Mouse (Mus musculus): ENCODE results near the gene Fes. TPM values are rescaled to one million over a fixed set of nuclear protein-coding genes. Genes with fewer than 3 reads are reported as not detected.

Fes gene
- polyA plus RNA-seq, 1 experiment from 2014 or later = 13.5 TPM

GRCm38 (mm10) chr7:80340793-80341192 is 47.0 kb downstream of the Fes start, which contains the start of gene Unc45a:
TSS of gene Unc45a (minus strand) at chr7:80341005.
- peak within 1 kb of the TSS; percentile 90 for H3K4me2 ChIP-seq
- WGBS = 2% methylated on average over 11 of the region's 11 CpGs
- peaks cover 10% of the 10 kb centered on the region for H3K36me3 ChIP-seq
- H3K4me3 ChIP-seq (replicated peaks) = peak within 1 kb of the TSS; percentile 61
- peaks cover 34% of the 10 kb centered on the region for H3K4me1 ChIP-seq
- H3K27me3 ChIP-seq (replicated peaks) = no peaks in the 10 kb centered on the region
- peak within 1 kb of the TSS; percentile 41; the same call in 1 of the 2 replicates for H3K9ac ChIP-seq
- peak within 1 kb of the TSS; percentile 93 for H3K27ac ChIP-seq
- H3K9me3 ChIP-seq = no peaks in the 10 kb centered on the region
- peak; percentile 52; the same call in 1 of the 2 replicates for ATAC-seq (ENCODE audit: insufficient read depth, low FRiP score, low read depth)

GRCm38 (mm10) chr7:80339793-80340628 is 47.7 kb downstream of the Fes start:
- H3K4me2 ChIP-seq = peak overlapping the region; percentile 90
- peaks cover 15% of the 10 kb centered on the region for H3K36me3 ChIP-seq
- H3K4me3 ChIP-seq (replicated peaks) = peak overlapping the region; percentile 61
- ATAC-seq (ENCODE audit: insufficient read depth, low FRiP score, low read depth) = peak; percentile 98
- H3K27ac ChIP-seq = peak overlapping the region; percentile 93
- peak overlapping the region; percentile 41; the same call in 1 of the 2 replicates for H3K9ac ChIP-seq
- under 1% methylated on average over 45 of the region's 45 CpGs for WGBS
- H3K4me1 ChIP-seq = peaks cover 34% of the 10 kb centered on the region
- H3K27me3 ChIP-seq (replicated peaks) = no peaks in the 10 kb centered on the region
- no peaks in the 10 kb centered on the region for H3K9me3 ChIP-seq

DNA sequence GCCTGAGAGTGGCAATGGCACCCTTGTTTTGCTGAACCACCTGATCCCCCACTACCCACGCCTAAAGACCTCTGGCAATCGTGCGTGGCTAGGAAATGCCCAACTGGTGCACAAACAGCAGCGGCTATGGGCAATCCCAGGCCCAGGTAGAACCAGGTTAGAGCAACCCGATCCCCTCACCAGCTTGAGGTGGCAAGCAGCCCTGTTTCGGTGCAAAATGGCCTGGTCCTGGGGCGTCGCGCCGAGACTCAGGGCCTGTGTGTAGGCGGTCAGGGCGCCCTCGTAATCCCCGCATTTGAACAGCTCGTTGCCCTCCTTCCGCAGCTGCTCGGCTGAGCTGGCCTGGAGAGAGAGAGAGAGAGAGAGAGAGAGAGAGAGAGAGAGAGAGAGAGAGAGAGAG is 48.4 kb downstream of the Fes start:
- peak overlapping the region; percentile 54 for H3K27ac ChIP-seq
- peak overlapping the region; percentile 90 for H3K4me2 ChIP-seq
- no peaks in the 10 kb centered on the region for H3K27me3 ChIP-seq (replicated peaks)
- no peak for ATAC-seq (ENCODE audit: insufficient read depth, low FRiP score, low read depth)
- peak overlapping the region; percentile 61 for H3K4me3 ChIP-seq (replicated peaks)
- peaks cover 34% of the 10 kb centered on the region for H3K4me1 ChIP-seq
- WGBS = 11% methylated on average over 15 of the region's 17 CpGs
- H3K36me3 ChIP-seq = peaks cover 21% of the 10 kb centered on the region
- H3K9me3 ChIP-seq = no peaks in the 10 kb centered on the region
- H3K9ac ChIP-seq = peak overlapping the region; percentile 65

DNA sequence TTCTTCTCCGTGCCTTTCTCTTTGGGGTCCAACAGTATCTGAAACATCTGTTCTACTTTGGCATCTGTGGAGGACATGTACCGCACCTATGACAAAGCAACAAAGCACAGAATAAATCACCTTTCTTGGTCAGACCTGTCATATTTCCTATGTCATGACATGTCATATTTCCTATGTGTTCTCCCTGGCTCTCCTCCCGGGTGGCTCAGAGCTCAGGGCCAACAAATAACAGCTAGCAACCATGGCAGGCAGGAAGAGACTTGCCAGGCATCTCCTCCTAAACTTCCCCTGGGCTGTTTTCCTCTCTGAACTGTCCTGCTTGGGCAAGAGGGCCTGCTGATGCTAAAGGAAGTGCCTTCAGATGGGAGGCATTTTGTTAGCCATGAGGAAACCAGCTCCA is 50.8 kb downstream of the Fes start:
- Histone ChIP-seq H3K4me1 (peaks cover 25% of the 10 kb centered on the region), H3K4me2 (no peak overlapping the region), H3K27me3 (replicated peaks) (no peaks in the 10 kb centered on the region), H3K36me3 (peaks cover 42% of the 10 kb centered on the region), H3K4me3 (replicated peaks) (no peak overlapping the region), H3K27ac (no peak overlapping the region), H3K9ac (no peak overlapping the region), H3K9me3 (no peaks in the 10 kb centered on the region)
- no peak for ATAC-seq (ENCODE audit: insufficient read depth, low FRiP score, low read depth)
- 88% methylated on average over 3 of the region's 3 CpGs for WGBS

GRCm38 (mm10) chr7:80334848-80335247 is 52.9 kb downstream of the Fes start:
- H3K4me1 ChIP-seq = peaks cover 18% of the 10 kb centered on the region
- 89% methylated on average over 4 of the region's 4 CpGs for whole genome bisulfite sequencing

GRCm38 (mm10) chr7:80331433-80331832 is 56.3 kb downstream of the Fes start:
- no peak overlapping the region for H3K4me3 ChIP-seq (replicated peaks)
- H3K36me3 ChIP-seq = peaks cover 82% of the 10 kb centered on the region
- 91% methylated on average over 19 of the region's 19 CpGs for WGBS
- H3K9me3 ChIP-seq = no peaks in the 10 kb centered on the region
- H3K27me3 ChIP-seq (replicated peaks) = no peaks in the 10 kb centered on the region
- no peak overlapping the region for H3K4me2 ChIP-seq
- no peak overlapping the region for H3K9ac ChIP-seq
- H3K4me1 ChIP-seq = no peaks in the 10 kb centered on the region
- no peak for ATAC-seq (ENCODE audit: insufficient read depth, low FRiP score, low read depth)
- H3K27ac ChIP-seq = no peak overlapping the region

More at GRCm38 (mm10) chr7:80334848-80335247, 52.9 kb downstream of the Fes start:
- no peak for ATAC-seq (ENCODE audit: insufficient read depth, low FRiP score, low read depth)
- H3K4me3 ChIP-seq (replicated peaks) = no peak overlapping the region
- peaks cover 62% of the 10 kb centered on the region for H3K36me3 ChIP-seq
- H3K9ac ChIP-seq = no peak overlapping the region
- H3K9me3 ChIP-seq = no peaks in the 10 kb centered on the region
- H3K27me3 ChIP-seq (replicated peaks) = no peaks in the 10 kb centered on the region
- H3K27ac ChIP-seq = no peak overlapping the region
- H3K4me2 ChIP-seq = no peak overlapping the region

DNA sequence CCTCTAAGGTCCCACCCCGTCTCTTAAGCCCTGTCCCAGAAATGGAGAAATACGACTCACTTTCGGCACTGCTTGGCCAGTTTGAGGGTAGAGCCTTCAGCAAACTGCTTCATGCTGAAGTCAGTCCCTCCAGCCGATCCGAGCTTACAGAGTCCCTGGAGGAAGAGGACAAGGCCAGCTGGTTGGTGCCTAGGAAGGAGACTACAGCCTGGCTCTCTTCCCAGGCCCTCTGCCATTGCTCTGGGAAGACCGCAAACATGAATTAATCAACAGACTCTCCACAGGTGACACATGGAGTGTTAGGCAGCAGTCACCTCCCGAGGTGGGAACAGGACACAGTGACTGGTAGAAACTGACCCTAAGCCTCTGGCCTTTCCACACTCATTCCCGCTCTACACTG is 57.5 kb downstream of the Fes start:
- Histone ChIP-seq H3K4me3 (replicated peaks) (no peak overlapping the region), H3K9me3 (no peaks in the 10 kb centered on the region), H3K4me1 (no peaks in the 10 kb centered on the region), H3K9ac (no peak overlapping the region), H3K27me3 (replicated peaks) (no peaks in the 10 kb centered on the region), H3K36me3 (peaks cover 81% of the 10 kb centered on the region), H3K4me2 (no peak overlapping the region), H3K27ac (no peak overlapping the region)
- WGBS = 86% methylated on average over 8 of the region's 8 CpGs
- no peak for ATAC-seq (ENCODE audit: insufficient read depth, low FRiP score, low read depth)

Other genes starting within 250 kb of the Fes start
- 22.1 and 23.8 TPM in 2 replicates for gene Sema4b, start 201.1 kb downstream of the Fes start, polyA plus RNA-seq (2015; fragmentation: Nextera tagmentation; extraction: Ambion mirVana)
- gene Cib1, start 155.1 kb downstream of the Fes start, polyA plus RNA-seq (2015; fragmentation: Nextera tagmentation; extraction: Ambion mirVana) = 157 and 158 TPM in 2 replicates
- 5.2 and 5.3 TPM in 2 replicates for gene Gdpgp1, start 155.1 kb downstream of the Fes start, polyA plus RNA-seq (2015; fragmentation: Nextera tagmentation; extraction: Ambion mirVana)
- gene Ttll13, start 141.6 kb downstream of the Fes start, polyA plus RNA-seq (2015; fragmentation: Nextera tagmentation; extraction: Ambion mirVana) = 1.1 and 1.6 TPM in 2 replicates
- gene Ngrn, start 126.7 kb downstream of the Fes start, polyA plus RNA-seq (2015; fragmentation: Nextera tagmentation; extraction: Ambion mirVana) = 47.3 and 52.0 TPM in 2 replicates
- gene Vps33b, start 118.3 kb downstream of the Fes start, polyA plus RNA-seq (2015; fragmentation: Nextera tagmentation; extraction: Ambion mirVana) = 12.9 and 15.6 TPM in 2 replicates
- gene Prc1, start 93.5 kb downstream of the Fes start, polyA plus RNA-seq (2015; fragmentation: Nextera tagmentation; extraction: Ambion mirVana) = 139 and 142 TPM in 2 replicates
- 10.0 and 13.8 TPM in 2 replicates for gene Rccd1, start 63.5 kb downstream of the Fes start, polyA plus RNA-seq (2015; fragmentation: Nextera tagmentation; extraction: Ambion mirVana)
- 35.5 and 38.3 TPM in 2 replicates for gene Unc45a, start 46.9 kb downstream of the Fes start, polyA plus RNA-seq (2015; fragmentation: Nextera tagmentation; extraction: Ambion mirVana)
- gene Hddc3, start 44.8 kb downstream of the Fes start, polyA plus RNA-seq (2015; fragmentation: Nextera tagmentation; extraction: Ambion mirVana) = 16.4 and 20.1 TPM in 2 replicates
- 16.3 and 16.4 TPM in 2 replicates for gene Man2a2, start 16.6 kb downstream of the Fes start, polyA plus RNA-seq (2015; fragmentation: Nextera tagmentation; extraction: Ambion mirVana)
- 11.6 and 12.5 TPM in 2 replicates for gene Furin, start 17.5 kb upstream of the Fes start, polyA plus RNA-seq (2015; fragmentation: Nextera tagmentation; extraction: Ambion mirVana)
- 18.5 and 21.6 TPM in 2 replicates for gene Blm, start 147.2 kb upstream of the Fes start, polyA plus RNA-seq (2015; fragmentation: Nextera tagmentation; extraction: Ambion mirVana)